Mouse (Mus musculus) ovary, adult 18-20 months (tissue): ENCODE measurements around the gene Fpgt.

ENCODE experiments used
- DNase-seq: peaks from one replicate; pipeline ENCODE4 v3.0.0; 2022; ENCODE audit warnings: low spot score, mixed read lengths

Gene Fpgt

DNA sequence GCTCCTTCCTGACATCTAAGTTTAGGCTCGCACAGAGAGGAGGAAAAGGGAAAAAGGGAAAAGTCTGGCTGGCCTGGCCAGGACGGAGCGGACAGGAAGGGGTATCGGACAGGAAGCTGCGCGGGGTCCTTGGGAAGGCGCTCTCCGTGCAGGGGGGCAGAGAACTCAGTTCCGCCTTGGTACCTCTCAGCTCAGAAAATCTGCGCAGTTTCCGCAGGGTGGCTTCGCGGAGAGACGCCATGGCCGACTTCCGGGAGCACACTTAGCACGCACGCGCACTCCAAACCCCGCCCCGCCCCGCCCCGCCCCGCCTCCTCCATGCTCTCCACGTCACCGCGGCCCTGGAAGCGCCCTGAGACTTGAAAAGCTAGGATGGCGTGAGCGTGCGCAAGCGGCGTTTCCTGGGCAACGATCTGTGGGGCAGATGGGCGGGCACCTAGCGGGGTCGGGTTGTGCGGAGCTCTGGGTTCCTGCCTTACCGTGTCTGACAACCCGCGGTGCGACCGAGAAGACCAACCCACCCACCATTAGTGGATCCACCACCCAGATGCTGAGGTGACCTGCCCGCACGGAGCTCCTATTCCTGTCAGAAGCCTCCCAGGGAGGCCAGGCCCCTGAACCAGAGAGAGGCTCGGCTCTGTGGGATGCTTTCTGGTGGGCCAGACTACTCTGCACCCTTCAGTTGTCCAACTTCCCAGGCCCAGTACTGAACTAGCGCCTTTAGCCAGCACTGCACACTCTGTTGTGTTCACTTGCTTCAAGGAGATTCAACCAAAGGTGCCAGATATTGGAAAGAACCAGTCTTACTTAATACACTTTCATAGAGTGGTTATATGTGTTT lies at the start of gene Fpgt, which contains the start of gene Lrriq3:
Gene Fpgt, minus strand, starts transcription at position 288 of the 841 bp plus-strand sequence.
Gene Lrriq3, plus strand, starts transcription at position 319 of the 841 bp plus-strand sequence.
- DNase-seq: peak; percentile 87

DNA sequence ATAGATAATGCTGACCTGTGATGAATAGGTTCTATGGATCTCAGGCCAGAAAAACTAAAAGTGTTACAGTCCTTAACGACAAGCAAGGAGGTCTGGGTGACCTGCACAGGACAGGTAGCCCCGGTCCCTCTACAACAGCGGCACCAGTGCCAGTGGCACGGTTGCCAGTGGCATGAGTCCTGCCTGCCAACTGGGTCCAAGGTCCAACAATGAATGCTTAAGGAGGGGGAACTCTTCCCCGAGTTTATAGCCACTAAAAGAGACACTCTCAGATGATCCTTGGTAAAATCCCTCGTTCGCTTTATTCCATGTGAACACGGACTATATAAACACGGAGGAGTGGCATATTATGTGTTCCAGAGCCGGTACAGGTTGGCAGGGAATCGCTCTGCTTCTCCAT lies 47.8 kb upstream of the Fpgt start:
- no peak for DNase-seq

GRCm38 (mm10) chr3:155137737-155138136 lies 44.5 kb upstream of the Fpgt start:
- DNase-seq: no peak

- no peak for DNase-seq
These were observed 12.8 kb upstream of the Fpgt start for GRCm38 (mm10) chr3:155105957-155106356.

- no peak for DNase-seq
These were observed 6.1 kb upstream of the Fpgt start for GRCm38 (mm10) chr3:155099266-155099665.

GRCm38 (mm10) chr3:155092081-155092480 lies 1.1 kb downstream of the Fpgt start:
- DNase-seq: no peak

GRCm38 (mm10) chr3:155077908-155078307 lies 15.3 kb downstream of the Fpgt start:
- no peak for DNase-seq

DNA sequence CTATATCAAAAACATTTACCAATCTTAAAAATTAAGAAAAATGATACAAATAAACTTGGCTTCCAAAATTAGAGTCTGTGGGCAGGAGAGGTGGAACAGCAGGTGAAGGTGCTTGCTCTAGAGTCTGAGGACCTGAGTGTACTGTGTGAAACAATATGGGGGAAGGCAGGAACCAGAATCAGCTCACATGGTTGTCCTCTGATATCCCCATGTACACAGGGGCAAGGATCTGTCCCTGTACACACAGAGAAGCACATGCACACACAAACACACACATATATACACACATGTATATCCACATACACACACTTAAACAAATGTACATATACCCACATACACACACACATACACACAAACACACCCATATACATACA lies 33.8 kb downstream of the Fpgt start:
- no peak for DNase-seq

GRCm38 (mm10) chr3:155058800-155059448 lies 34.3 kb downstream of the Fpgt start:
- no peak for DNase-seq

DNA sequence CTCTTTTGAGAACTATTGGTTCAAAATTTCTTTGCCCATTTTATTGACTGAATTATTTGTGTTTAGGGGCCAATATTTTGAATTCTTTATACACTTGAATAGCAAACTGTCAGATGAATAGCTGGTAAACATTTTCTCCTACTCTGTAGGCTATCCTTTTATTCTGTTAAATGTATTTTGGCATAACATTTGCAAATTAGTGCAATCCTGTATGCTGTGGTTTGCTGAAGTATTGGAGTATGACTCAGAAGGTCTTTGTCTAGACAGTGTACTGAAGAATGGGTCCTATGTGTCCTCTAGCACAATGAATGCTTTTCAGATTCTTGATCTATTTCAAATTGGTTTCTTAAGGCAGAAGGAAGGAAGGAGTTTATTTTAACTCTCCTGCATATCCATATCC lies 35.6 kb downstream of the Fpgt start:
- DNase-seq: no peak

GRCm38 (mm10) chr3:155056606-155057005 lies 36.6 kb downstream of the Fpgt start:
- no peak for DNase-seq

- DNase-seq: no peak
These were observed 37.8 kb downstream of the Fpgt start, which contains the start of gene Tnni3k for GRCm38 (mm10) chr3:155055231-155055916. Gene Tnni3k (minus strand): TSS chr3:155055407.

DNA sequence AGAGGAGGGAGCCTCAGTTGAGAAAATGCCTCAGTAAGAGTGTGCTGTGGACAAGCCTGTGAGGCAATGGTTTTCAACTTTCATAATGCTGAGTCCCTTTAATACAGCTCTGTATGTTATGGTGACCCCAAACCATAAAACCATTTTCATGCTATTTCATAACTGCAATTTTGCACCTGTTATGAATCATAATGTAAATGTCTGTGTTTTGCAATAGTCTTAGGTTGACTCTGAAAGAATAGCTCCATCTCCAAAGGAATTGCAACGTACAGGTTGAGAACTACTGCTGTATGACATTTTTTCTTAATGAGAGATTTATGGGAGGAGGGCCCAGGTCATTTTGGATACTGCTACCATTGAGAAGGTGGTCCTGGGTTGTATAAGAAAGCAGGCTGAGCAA lies 40.0 kb downstream of the Fpgt start:
- DNase-seq: no peak

GRCm38 (mm10) chr3:155052021-155052420 lies 41.2 kb downstream of the Fpgt start:
- no peak for DNase-seq

- no peak for DNase-seq
These were observed 54.0 kb downstream of the Fpgt start for GRCm38 (mm10) chr3:155039012-155039836.
